Mouse (Mus musculus) testis, adult 2 months (tissue): Measurements from ENCODE around the gene Ulk3.

ENCODE experiments used
- CTCF ChIP-seq: fragments of 200-500 bp; IDR thresholded peaks from 2 replicates; pipeline ENCODE4 v1.5.1; 2012; ENCODE audit warnings: low read depth, mild to moderate bottlenecking, inconsistent platforms, low read length, moderate library complexity; ENCODE audit not compliant: control insufficient read depth, insufficient read depth, insufficient replicate concordance
- POLR2A ChIP-seq: fragments of 200-500 bp; IDR thresholded peaks from 2 replicates; pipeline ENCODE4 v1.6.1; 2012; ENCODE audit warnings: low read depth, mild to moderate bottlenecking, inconsistent platforms, low read length, moderate library complexity; ENCODE audit not compliant: control insufficient read depth

DNA sequence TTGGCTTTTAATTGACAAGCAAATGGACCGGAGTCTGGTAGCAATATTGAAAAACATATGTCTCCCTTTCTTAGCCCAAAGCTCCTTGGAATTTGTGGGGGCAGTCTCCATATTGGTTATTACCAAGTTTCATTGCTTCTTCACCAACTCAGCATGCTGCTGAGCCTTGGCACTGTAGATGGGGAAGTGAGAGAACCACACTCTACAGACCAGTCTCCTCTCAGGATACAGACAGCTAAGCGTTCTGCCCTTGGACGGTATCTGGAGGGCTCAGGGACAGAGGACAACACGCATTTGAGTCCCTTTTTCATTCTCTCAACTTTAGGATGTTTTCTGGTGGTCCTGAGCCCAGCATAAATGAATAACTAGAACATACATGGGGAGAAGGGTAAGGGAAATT, 30.6 kb upstream of the Ulk3 start:
- TF ChIP-seq CTCF, result no peak
- no peak for TF ChIP-seq POLR2A
